Mouse (Mus musculus) liver, postnatal 0 days (tissue): ENCODE measurements around the gene Nat14.

Experiments
- CTCF ChIP-seq: sonication (generic); IDR thresholded peaks from 2 replicates; pipeline ENCODE4 v1.5.1; 2016; ENCODE audit warnings: antibody characterized with exemption, low read depth
- EP300 ChIP-seq: IDR thresholded peaks from 2 replicates; pipeline ENCODE4 v1.6.1; 2016; ENCODE audit warnings: antibody characterized with exemption, low read depth, mild to moderate bottlenecking

DNA sequence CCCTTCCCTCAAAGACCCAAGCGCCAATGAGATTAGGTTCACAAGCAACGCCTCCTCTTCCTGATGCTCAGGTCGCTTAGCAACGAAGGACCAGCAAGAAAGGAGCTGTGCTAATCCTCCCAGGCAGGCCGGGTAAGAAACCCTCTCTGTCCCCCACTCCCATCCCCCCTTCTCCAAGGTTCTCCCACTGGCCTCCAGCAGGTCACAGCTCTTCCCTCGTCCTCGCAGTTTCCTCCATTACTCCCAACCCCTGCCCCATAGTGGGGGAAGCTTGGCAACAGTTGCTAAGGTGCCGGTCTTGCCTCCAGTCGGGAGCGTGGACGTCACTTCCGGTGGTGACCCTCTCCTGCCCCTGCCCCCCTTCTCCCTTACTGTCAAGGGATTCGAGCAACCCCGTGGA lies 680 bp downstream of the Nat14 start:
- TF ChIP-seq CTCF (no peak), EP300 (no peak)
